Mouse (Mus musculus) ES-Bruce4 (cell line): ENCODE data around the gene Cdhr4.

Experiments
- CTCF ChIP-seq: IDR thresholded peaks from one replicate; pipeline ENCODE4 v1.8.1; 2011; ENCODE audit warnings: low read depth, low read length
- EP300 ChIP-seq: IDR thresholded peaks from 2 replicates; pipeline ENCODE4 v1.6.1; 2011; ENCODE audit warnings: low read depth, low read length; ENCODE audit not compliant: insufficient read depth
- POLR2A ChIP-seq: IDR thresholded peaks from one replicate; pipeline ENCODE4 v1.8.1; 2011; ENCODE audit warnings: low read length; ENCODE audit not compliant: insufficient read depth

DNA sequence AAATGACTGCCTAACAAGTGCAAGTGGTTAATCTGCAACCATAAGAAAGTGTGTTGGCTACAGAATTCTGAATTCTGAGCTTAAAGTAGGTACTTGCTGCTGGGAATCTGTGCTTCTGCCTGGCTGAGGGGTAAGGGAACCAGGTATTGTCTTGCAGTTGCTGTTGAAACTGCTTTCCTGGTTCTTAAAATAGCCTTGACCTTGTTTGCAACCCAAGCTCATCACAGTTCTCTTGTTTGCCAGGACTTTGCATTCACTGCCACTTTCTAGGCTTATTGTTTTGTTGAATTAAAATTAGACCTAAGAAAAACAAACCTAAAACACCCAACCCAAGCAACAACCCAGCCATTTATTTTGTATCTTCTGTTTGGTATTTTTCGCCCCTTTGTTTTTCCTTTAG is 28.4 kb downstream of the Cdhr4 start:
- TF ChIP-seq POLR2A = no peak
- no peak for TF ChIP-seq CTCF
- no peak for TF ChIP-seq EP300
